Mouse (Mus musculus): ENCODE results near the gene Dok3. TPM values are rescaled to one million over a fixed set of nuclear protein-coding genes. Genes with fewer than 3 reads are reported as not detected.

Gene Dok3
- polyA plus RNA-seq, 1 experiment from 2014 or later = 3.4 TPM

DNA sequence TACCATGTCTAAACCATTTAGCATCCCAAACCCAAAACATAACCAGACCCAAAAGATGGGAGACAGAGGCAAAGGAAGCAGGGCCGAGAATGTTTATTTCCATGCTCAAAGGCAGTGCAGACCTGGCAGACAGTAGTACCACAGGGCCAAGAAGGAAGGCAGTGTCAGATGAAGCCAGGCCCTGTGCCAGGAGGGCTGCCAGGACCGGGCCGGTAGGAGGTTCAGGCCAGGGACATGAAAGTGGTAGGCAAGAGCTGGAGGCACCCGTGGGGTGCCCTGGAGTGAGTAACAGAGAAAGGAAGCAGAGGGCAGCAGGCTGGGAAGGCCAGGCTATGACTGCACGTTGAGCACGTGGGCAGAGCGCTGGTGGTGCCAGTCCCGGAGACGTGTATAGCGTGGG is 22.4 kb downstream of the Dok3 start:
- peaks cover 75% of the 10 kb centered on the region for H3K36me3 ChIP-seq (ENCODE audit: control insufficient read depth, insufficient read depth, low read length)

DNA sequence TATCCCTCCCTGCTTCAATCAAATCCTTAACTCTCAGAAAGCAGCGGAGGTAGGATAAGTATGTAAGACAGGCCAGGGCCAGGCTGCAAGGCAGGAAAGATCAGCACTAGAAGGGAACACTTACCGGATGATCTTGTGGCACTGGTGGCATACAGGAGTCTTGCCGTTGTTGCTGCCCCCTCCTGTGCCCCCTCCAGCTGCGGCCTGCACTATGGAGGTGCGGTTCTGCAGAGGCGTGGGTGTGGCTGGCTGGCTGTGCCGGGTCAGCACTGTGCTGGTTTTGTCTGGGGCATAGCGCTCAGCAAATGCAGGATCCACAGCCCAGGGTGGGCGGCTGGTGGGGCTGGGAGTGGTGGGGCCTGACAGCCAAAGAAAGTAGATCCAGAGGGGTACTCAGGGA is 23.3 kb downstream of the Dok3 start:
- Histone ChIP-seq H3K27ac (replicated peaks; ENCODE audit: low read depth, low read length) (no peak overlapping the region), H3K4me1 (ENCODE audit: control insufficient read depth, insufficient read depth, low read length) (peaks cover 6% of the 10 kb centered on the region), H3K4me3 (replicated peaks; ENCODE audit: low read depth, low read length) (no peak overlapping the region), H3K36me3 (ENCODE audit: control insufficient read depth, insufficient read depth, low read length) (peaks cover 75% of the 10 kb centered on the region), H3K4me2 (ENCODE audit: low read length) (no peak overlapping the region), H3K9me3 (ENCODE audit: control insufficient read depth, low read length) (no peaks in the 10 kb centered on the region), H3K9ac (replicated peaks; ENCODE audit: low read length) (no peak overlapping the region), H3K27me3 (ENCODE audit: control insufficient read depth, insufficient read depth, low read length) (no peaks in the 10 kb centered on the region)
- no peak for ATAC-seq (ENCODE audit: low FRiP score, low TSS enrichment)
- WGBS = 96% methylated on average over 9 of the region's 9 CpGs
- DNase-seq = no peak

More for the DNA sequence above, 22.4 kb downstream of the Dok3 start:
- WGBS = 91% methylated on average over 10 of the region's 10 CpGs
- Histone ChIP-seq H3K27ac (replicated peaks; ENCODE audit: low read depth, low read length) (no peak overlapping the region), H3K4me2 (ENCODE audit: low read length) (no peak overlapping the region), H3K27me3 (ENCODE audit: control insufficient read depth, insufficient read depth, low read length) (no peaks in the 10 kb centered on the region), H3K4me1 (ENCODE audit: control insufficient read depth, insufficient read depth, low read length) (peaks cover 15% of the 10 kb centered on the region), H3K9me3 (ENCODE audit: control insufficient read depth, low read length) (no peaks in the 10 kb centered on the region), H3K4me3 (replicated peaks; ENCODE audit: low read depth, low read length) (no peak overlapping the region), H3K9ac (replicated peaks; ENCODE audit: low read length) (0 out of 2 replicates have a peak overlapping the region, but pooled peaks have one; percentile 9)
- no peak for ATAC-seq (ENCODE audit: low FRiP score, low TSS enrichment)
- DNase-seq = no peak

DNA sequence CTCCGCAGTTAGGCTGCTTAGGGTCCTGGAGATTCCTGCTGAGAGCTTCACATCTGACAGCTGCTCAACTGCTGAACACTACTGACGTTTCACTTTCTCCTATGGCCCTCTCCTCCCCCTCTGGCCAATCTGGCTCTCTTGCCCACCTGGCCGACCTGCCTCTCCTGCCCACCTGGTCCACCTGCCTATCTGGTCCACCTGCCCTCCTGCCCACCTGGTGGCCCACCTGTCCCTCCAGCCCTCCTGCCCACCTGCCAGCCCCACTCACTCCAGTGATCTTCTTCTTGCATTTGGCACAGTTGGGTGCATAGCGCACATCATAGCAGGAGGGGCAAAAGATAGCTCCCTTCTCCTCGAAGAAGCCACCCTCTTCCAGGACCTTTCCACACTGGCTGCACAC is 24.7 kb downstream of the Dok3 start:
- no peak overlapping the region for H3K4me3 ChIP-seq (replicated peaks; ENCODE audit: low read depth, low read length)
- no peaks in the 10 kb centered on the region for H3K4me1 ChIP-seq (ENCODE audit: control insufficient read depth, insufficient read depth, low read length)
- H3K9ac ChIP-seq (replicated peaks; ENCODE audit: low read length) = no peak overlapping the region
- no peak for ATAC-seq (ENCODE audit: low FRiP score, low TSS enrichment)
- H3K27ac ChIP-seq (replicated peaks; ENCODE audit: low read depth, low read length) = no peak overlapping the region
- WGBS = 88% methylated on average over 5 of the region's 5 CpGs
- H3K36me3 ChIP-seq (ENCODE audit: control insufficient read depth, insufficient read depth, low read length) = peaks cover 79% of the 10 kb centered on the region
- no peak for DNase-seq
- no peak overlapping the region for H3K4me2 ChIP-seq (ENCODE audit: low read length)
- no peaks in the 10 kb centered on the region for H3K9me3 ChIP-seq (ENCODE audit: control insufficient read depth, low read length)
- H3K27me3 ChIP-seq (ENCODE audit: control insufficient read depth, insufficient read depth, low read length) = no peaks in the 10 kb centered on the region

DNA sequence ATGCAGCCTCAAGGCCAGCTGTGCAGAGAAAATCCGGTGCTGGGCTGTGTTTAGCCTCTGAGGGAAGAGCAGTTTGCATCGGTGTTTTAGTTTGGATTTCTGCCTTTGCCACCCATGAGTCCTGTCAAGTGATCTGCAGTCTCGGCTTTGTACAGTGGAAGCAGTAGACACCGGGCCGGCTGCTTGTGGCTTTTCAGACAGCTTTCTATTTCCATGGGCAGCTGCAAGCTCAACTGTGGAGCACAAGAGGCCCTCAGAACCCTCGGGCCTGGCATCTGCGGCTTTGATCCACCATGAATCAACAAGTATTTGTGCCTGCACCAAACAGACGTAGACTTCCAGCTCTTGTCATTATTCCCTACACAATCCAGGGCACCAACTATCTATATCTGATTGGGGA is 26.7 kb downstream of the Dok3 start:
- DNase-seq (no peak), ATAC-seq (ENCODE audit: low FRiP score, low TSS enrichment) (no peak)
- 86% methylated on average over 8 of the region's 8 CpGs for WGBS
- Histone ChIP-seq H3K4me3 (replicated peaks; ENCODE audit: low read depth, low read length) (no peak overlapping the region), H3K4me2 (ENCODE audit: low read length) (no peak overlapping the region), H3K4me1 (ENCODE audit: control insufficient read depth, insufficient read depth, low read length) (no peaks in the 10 kb centered on the region), H3K9ac (replicated peaks; ENCODE audit: low read length) (no peak overlapping the region), H3K36me3 (ENCODE audit: control insufficient read depth, insufficient read depth, low read length) (peaks cover 75% of the 10 kb centered on the region), H3K27ac (replicated peaks; ENCODE audit: low read depth, low read length) (no peak overlapping the region), H3K27me3 (ENCODE audit: control insufficient read depth, insufficient read depth, low read length) (no peaks in the 10 kb centered on the region), H3K9me3 (ENCODE audit: control insufficient read depth, low read length) (no peaks in the 10 kb centered on the region)

GRCm38 (mm10) chr13:55500575-55500974 is 28.5 kb downstream of the Dok3 start:
- ATAC-seq (ENCODE audit: low FRiP score, low TSS enrichment) = no peak
- Histone ChIP-seq H3K36me3 (ENCODE audit: control insufficient read depth, insufficient read depth, low read length) (peaks cover 57% of the 10 kb centered on the region), H3K9me3 (ENCODE audit: control insufficient read depth, low read length) (no peaks in the 10 kb centered on the region), H3K27me3 (ENCODE audit: control insufficient read depth, insufficient read depth, low read length) (no peaks in the 10 kb centered on the region), H3K4me2 (ENCODE audit: low read length) (no peak overlapping the region), H3K27ac (replicated peaks; ENCODE audit: low read depth, low read length) (no peak overlapping the region), H3K4me3 (replicated peaks; ENCODE audit: low read depth, low read length) (no peak overlapping the region), H3K9ac (replicated peaks; ENCODE audit: low read length) (no peak overlapping the region), H3K4me1 (ENCODE audit: control insufficient read depth, insufficient read depth, low read length) (peaks cover 12% of the 10 kb centered on the region)
- 86% methylated on average over 10 of the region's 10 CpGs for WGBS
- DNase-seq = no peak

DNA sequence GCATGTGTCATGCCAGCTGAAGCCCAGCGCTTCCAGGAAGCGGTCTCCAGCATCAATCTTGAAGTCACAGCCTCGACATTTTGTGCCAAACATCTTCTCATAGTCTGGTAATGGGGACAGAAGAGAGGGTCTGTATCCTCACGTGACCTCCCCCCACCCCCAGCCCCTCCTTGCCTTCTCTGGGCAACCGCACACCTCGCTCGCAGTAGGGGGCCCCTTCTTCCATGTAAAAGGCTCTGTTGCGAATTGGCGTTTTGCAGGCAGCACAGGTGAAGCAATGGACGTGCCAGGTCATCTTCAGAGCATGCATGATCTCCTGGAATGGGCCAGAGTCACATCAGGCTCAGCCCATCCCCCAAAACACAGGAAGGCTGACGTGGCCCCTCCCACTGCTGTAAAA is 30.2 kb downstream of the Dok3 start:
- H3K9ac ChIP-seq (replicated peaks; ENCODE audit: low read length) = no peak overlapping the region
- H3K27ac ChIP-seq (replicated peaks; ENCODE audit: low read depth, low read length) = no peak overlapping the region
- H3K4me3 ChIP-seq (replicated peaks; ENCODE audit: low read depth, low read length) = no peak overlapping the region
- H3K4me1 ChIP-seq (ENCODE audit: control insufficient read depth, insufficient read depth, low read length) = peaks cover 28% of the 10 kb centered on the region
- no peak for DNase-seq
- no peaks in the 10 kb centered on the region for H3K27me3 ChIP-seq (ENCODE audit: control insufficient read depth, insufficient read depth, low read length)
- H3K36me3 ChIP-seq (ENCODE audit: control insufficient read depth, insufficient read depth, low read length) = peaks cover 40% of the 10 kb centered on the region
- H3K9me3 ChIP-seq (ENCODE audit: control insufficient read depth, low read length) = no peaks in the 10 kb centered on the region
- no peak for ATAC-seq (ENCODE audit: low FRiP score, low TSS enrichment)
- no peak overlapping the region for H3K4me2 ChIP-seq (ENCODE audit: low read length)
- WGBS = 52% methylated on average over 11 of the region's 11 CpGs

DNA sequence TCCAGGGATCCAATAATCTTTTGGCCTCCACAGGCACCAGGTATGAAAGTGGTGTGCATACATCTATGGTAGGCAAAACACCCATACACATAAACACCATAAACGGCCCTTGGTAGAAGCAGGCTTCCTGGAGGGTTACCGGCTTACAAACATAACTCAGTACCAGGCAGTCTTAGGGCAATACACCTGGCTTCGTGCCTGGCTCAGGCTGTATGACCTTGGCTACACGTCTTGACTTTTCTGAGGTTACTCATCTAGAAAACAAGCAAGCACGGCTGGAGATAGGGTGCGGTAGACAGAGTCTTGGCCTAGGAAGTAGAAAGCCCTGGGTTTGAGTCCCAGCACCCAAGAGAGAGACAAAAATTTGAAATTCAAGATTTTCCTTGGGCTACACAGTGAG is 32.4 kb downstream of the Dok3 start:
- H3K27ac ChIP-seq (replicated peaks; ENCODE audit: low read depth, low read length) = 0 out of 2 replicates have a peak overlapping the region, but pooled peaks have one; percentile 64
- no peak overlapping the region for H3K4me3 ChIP-seq (replicated peaks; ENCODE audit: low read depth, low read length)
- H3K4me1 ChIP-seq (ENCODE audit: control insufficient read depth, insufficient read depth, low read length) = peaks cover 28% of the 10 kb centered on the region
- H3K4me2 ChIP-seq (ENCODE audit: low read length) = no peak overlapping the region
- 90% methylated on average over 6 of the region's 6 CpGs for WGBS
- peaks cover 22% of the 10 kb centered on the region for H3K36me3 ChIP-seq (ENCODE audit: control insufficient read depth, insufficient read depth, low read length)
- H3K9me3 ChIP-seq (ENCODE audit: control insufficient read depth, low read length) = no peaks in the 10 kb centered on the region
- no peak for ATAC-seq (ENCODE audit: low FRiP score, low TSS enrichment)
- H3K27me3 ChIP-seq (ENCODE audit: control insufficient read depth, insufficient read depth, low read length) = no peaks in the 10 kb centered on the region
- no peak overlapping the region for H3K9ac ChIP-seq (replicated peaks; ENCODE audit: low read length)
- DNase-seq = no peak

DNA sequence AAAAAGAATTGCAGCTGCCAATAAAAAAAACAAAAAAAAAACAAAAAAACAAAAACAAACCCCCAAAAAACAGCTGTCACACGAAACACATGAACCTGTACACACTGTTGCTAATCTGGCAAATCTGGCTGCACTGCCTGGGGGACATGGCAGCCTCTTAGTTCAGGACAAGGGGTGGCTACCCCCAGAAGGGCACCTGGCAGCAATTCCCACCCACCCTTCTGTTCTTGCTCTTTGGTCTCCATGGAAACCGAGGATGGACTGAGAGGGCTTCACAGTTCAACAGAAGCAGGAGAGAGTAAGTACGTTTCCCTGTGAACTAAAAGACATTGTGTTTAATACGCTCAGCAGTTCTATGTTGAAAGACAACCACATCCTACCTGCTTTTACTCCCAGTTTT is 33.4 kb downstream of the Dok3 start:
- H3K27ac ChIP-seq (replicated peaks; ENCODE audit: low read depth, low read length) = peak overlapping the region; percentile 64; the same call in 1 of the 2 replicates
- peaks cover 28% of the 10 kb centered on the region for H3K4me1 ChIP-seq (ENCODE audit: control insufficient read depth, insufficient read depth, low read length)
- 0 out of 2 replicates have a peak overlapping the region, but pooled peaks have one; percentile 19 for H3K4me2 ChIP-seq (ENCODE audit: low read length)
- H3K4me3 ChIP-seq (replicated peaks; ENCODE audit: low read depth, low read length) = no peak overlapping the region
- 0 out of 2 replicates have a peak overlapping the region, but pooled peaks have one; percentile 13 for H3K9ac ChIP-seq (replicated peaks; ENCODE audit: low read length)
- peaks cover 21% of the 10 kb centered on the region for H3K36me3 ChIP-seq (ENCODE audit: control insufficient read depth, insufficient read depth, low read length)
- DNase-seq (peak; percentile 67), ATAC-seq (ENCODE audit: low FRiP score, low TSS enrichment) (no peak)
- 6% methylated on average over 4 of the region's 4 CpGs for WGBS
- no peaks in the 10 kb centered on the region for H3K9me3 ChIP-seq (ENCODE audit: control insufficient read depth, low read length)
- no peaks in the 10 kb centered on the region for H3K27me3 ChIP-seq (ENCODE audit: control insufficient read depth, insufficient read depth, low read length)

GRCm38 (mm10) chr13:55494883-55495621 is 34.0 kb downstream of the Dok3 start:
- Histone ChIP-seq H3K27ac (replicated peaks; ENCODE audit: low read depth, low read length) (peak overlapping the region; percentile 64), H3K4me2 (ENCODE audit: low read length) (peak overlapping the region; percentile 10; the same call in 1 of the 2 replicates)
- DNase-seq = peak; percentile 35

More at GRCm38 (mm10) chr13:55494883-55495621, 34.0 kb downstream of the Dok3 start:
- Histone ChIP-seq H3K4me3 (replicated peaks; ENCODE audit: low read depth, low read length) (no peak overlapping the region), H3K27me3 (ENCODE audit: control insufficient read depth, insufficient read depth, low read length) (no peaks in the 10 kb centered on the region), H3K9me3 (ENCODE audit: control insufficient read depth, low read length) (no peaks in the 10 kb centered on the region), H3K4me1 (ENCODE audit: control insufficient read depth, insufficient read depth, low read length) (peaks cover 28% of the 10 kb centered on the region), H3K9ac (replicated peaks; ENCODE audit: low read length) (no peak overlapping the region; the same call in 1 of the 2 replicates), H3K36me3 (ENCODE audit: control insufficient read depth, insufficient read depth, low read length) (peaks cover 18% of the 10 kb centered on the region)
- ATAC-seq (ENCODE audit: low FRiP score, low TSS enrichment) = no peak
- WGBS = 15% methylated on average over 18 of the region's 18 CpGs
